Mouse (Mus musculus): ENCODE results near the gene Camta1.
"Not testable (repeated sequence)": the region's sequence is repeated elsewhere in the genome, so short reads cannot be mapped to it uniquely, and the experiment has no call there.

Camta1 gene

DNA sequence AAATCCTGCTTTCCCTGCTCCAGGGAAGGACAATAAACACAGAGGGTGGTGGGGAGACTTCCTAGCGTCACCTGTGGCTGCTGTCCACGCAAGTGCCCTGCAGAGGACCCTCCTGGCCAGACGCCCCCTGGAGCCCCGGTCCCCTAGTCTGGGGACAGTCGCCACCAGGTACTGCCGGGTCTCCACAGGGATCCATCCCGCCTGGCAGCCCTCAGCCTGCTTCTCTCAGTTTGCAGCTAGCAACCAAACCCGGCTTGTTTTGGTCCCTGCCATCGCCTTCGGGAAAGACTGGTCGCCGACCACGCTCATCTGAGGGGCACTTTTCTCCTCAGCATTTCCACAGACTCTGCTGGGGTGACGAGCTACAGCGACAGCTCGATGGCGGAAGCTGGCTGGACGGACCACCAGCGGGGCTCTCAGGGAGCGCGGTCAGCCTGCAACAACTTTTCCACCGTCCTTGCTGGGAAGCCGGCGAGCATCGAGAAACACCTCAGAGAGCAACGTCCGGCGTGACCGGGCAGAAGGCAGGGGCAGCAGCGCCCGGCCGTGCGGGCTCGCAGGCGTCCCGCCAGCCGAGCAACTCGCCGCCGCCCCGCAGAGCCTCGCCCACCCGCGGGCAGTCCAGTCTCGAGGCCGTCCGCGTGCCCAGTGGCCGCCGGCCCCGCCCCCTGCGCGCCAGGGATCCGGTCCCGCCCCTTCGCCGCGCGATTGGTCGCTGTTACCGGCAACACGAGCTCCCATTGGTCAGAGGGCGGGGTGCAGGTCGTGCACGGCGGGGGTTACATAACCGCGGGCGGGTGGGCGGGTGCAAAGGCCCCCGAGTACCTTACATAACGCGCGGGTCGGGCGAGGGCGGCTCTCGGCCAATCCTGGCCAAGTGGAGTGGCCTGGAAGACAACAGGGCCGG is 817.4 kb downstream of the Camta1 start, which contains the start of gene Per3:
Gene Per3, minus strand, starts transcription at position 629 of the 907 bp plus-strand sequence.
- DNase-seq: peak; percentile 98 to 99

DNA sequence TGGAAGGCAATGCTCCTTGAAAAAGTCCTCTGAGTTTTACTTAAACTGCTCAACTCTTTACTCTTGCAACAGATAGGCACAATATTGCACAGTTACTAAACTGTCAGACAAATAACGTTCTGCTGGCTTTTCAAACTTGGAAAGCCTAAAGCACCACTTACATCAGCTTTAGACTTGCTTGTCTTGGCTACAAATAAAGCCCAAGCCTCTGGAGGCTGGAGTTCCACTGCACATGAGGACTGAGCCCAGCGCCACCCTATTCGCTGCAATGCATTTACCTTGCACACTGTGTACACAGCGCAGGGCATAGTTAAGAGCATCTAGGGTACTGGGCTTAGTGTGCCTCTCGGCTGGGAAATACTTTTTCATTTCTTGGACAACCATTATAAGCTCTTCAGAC is 818.4 kb downstream of the Camta1 start:
- DNase-seq: peak; percentile 48 to 80

DNA sequence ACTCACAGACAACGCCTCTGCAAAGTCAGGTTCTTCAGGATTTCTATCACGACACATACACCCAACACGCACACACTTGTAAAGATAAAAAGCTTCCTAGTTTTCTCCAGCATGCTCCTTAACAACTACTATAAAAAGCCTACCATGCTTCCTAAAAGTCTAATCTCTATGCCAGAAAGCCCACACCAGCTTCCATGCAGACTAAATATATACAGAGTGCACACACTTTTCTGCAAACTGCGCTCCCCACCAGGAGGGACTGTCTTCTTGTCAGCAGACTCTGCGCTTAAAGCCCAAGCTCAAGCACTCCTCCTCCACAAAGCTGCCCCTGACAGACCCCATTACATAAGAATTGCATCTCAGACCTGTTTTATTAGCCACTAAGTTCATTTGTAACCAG is 820.2 kb downstream of the Camta1 start:
- DNase-seq: no peak

DNA sequence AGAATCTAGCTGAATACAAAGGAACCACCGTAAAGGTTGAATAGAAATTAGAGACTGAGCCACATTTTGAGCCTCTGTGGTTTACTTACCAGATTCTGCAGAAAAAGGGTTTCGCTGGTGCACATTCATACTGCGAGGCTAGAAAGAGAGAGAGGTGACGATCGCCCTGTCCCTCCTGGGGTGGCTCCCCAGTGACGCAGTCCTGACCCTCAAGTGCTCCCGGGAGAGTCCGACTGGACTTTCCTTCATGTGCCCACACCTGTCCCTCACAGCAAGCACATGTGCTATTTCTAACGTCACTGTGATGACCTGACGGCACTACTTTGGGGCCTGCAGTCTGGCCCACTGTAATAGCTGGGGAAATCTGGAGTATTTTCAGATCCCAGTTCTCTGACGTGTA is 823.9 kb downstream of the Camta1 start:
- no peak for DNase-seq

DNA sequence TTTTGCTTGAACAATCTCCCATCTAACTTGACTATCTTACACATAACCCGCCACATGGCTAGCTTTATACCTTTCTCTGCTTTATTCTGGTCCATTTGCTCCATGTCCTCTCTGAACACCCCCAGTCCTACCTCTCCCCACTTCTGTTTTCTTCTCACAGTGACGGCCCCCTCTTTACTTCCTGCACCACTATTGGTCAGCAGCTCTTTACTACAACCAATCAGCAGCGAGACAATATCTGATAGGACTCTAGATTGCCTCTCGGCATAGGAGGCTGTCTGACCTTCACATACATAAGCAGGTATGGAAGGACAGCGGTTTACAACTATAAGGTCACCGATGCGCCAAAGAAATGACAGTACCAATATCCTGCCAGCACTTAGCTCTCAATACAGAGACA is 825.2 kb downstream of the Camta1 start:
- no peak for DNase-seq

DNA sequence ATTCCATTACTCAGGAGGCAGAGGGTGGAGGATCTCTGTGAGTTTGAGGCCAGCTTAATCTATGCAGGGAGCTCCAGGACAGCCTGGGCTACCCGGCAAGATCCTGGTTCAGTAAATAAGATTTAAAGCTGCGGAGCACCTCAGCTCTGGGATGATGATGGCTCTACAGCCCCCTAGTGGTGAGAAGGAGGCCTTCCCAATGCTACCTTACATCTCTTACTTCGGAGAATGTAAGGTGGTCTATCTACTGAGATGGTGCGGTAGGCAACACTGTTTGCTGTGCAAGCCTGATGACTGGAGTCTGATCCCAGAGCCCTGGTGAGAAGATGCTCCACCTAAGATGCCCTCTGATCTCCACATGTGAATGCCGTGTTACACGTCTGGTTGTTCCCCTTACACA is 834.7 kb downstream of the Camta1 start:
- peak in 1 of 2 experiments; percentile 22 for DNase-seq

DNA sequence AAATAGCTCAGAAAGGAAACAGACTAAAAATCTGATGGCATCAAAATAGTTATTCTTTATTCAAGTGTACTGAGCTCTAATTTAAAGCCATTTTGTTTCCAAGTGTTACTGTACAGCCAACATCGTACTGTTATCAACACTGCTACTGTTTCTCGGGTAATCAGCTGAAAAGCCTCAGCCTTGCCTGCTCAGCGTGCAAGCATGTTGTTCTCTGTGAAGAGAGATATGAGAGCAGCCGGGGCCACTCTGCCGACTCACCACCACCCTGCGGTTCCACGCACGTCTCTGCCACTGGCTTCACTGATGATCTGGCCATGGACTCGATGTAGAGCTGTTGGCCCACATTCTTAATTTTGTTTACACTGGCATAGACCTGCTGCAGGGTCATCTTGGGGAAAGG is 837.5 kb downstream of the Camta1 start:
- DNase-seq: no peak

DNA sequence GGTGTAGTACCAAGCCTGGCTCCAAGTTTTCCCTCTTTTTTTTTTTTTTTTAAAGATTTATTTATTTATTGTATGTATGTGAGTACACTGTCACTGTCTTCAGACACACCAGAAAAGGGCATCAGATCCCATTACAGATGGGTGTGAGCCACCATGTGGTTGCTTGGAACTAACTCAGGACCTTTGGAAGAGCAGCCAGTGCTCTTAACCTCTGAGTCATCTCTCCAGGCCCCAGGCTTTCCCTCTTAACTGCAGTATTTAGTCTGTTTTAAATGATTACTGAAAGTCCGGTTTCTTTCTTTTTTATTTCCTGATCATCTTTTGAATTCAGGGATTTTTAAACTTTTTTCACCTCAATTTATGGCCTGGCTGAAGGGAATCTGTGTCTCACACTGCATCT is 844.3 kb downstream of the Camta1 start:
- not testable (repeated sequence) for DNase-seq

DNA sequence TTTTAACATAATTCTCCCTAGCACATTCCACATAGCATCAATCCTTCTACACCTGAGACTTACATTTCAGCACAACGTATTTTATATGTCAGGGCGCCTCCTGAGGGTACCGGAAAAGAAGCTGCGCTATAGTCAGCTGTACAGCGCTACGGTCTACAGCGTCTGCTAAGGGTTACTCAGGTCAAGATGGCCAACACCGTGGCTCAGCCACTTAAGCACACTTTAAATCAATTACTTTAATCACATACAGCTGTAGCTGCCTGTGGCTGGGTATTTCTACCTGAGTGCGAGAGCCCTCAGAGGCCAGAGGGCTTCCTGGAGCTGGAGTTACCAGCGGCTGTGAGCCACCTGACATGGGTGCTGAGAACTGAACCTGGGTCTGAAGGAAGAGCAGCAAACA is 845.7 kb downstream of the Camta1 start:
- no peak for DNase-seq

DNA sequence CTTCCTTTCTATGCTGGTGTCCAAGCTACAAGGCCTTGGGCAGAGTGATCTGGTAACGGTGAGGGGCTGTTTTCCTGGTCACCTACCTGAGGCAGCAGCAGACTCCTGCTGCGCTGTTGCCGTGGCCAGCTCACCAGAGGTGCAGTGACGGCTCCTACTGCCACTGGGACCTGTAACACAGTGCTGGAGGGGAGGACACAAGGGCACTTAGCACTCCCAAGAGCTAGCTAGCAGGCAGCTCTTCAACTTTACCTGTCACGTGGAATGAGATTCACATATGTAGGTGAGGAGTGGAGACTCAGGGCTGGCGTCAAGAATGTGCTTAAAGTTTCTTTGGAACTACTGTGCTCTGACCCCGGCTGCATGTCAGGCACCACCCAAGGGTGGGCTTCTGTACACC is 851.4 kb downstream of the Camta1 start:
- DNase-seq: peak; percentile 28 to 69

DNA sequence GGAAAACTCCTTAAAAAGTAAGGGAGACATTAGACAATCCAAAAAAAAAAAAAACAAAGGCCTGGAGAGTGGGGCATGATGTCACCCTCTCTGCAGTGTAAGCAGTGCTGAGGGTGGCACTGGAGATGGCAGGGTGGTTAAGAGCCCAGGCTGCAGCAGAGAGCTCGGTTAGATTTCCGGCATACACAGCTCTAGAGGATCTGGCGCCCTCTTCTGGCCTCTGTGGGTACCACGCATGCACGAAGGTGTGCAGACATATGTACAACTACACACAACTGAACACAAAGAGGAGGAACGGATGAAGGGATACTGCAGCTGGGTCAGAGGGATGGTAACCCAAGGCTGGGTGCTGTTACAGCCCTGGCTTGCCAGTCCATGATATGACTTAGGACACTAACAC is 854.7 kb downstream of the Camta1 start:
- peak; percentile 52 to 66 for DNase-seq

DNA sequence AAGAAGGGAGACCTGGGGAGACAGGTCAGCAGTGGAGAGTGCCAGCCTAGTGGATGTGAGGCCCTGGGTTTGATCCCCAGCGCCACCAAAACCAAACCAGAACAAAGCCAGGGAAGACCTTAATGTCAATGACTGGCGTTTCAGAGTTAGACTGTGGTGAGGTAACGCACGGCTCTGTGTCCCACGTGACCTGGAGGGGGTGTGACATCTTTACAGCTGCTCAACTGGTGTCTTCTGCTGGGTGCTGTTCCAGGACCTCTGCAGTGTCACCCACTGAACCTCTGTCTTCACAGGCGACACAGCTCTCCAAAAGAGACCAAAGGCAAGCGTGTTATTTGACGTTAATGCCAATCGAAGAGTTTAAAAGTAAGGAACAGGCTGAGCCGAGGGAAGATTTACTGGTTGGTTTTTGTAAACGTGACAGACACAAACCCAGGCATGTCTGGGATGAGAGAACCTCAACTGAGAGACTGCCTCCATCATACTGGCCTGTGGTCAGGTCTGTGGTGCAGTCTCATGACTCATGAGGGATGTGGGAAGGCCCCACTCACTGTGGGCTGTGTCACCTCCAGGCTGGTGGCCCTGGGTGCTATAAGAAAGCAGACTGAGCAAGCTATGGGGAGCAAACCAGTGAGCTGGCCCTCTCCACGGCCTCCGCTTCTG is 855.9 kb downstream of the Camta1 start:
- no peak for DNase-seq

DNA sequence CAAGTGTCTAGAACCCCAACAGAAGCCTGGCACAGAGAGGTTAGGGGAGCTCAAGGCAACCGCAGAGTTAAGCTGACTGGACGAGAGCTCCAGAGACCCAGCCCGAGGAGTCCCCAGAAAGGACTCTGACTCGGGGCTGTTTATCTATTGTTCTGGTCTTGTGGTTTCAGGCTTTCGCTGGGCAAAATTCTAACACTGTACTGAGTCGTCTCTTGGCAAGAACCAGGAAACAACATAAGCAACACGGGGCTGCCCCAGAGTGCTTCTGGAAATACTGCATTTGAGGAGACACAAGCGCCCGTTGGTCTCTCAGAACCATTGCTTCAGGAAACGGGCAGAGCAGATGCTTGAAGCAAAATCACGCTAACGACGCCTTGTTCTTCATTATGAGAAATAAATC is 860.3 kb downstream of the Camta1 start:
- no peak for DNase-seq

DNA sequence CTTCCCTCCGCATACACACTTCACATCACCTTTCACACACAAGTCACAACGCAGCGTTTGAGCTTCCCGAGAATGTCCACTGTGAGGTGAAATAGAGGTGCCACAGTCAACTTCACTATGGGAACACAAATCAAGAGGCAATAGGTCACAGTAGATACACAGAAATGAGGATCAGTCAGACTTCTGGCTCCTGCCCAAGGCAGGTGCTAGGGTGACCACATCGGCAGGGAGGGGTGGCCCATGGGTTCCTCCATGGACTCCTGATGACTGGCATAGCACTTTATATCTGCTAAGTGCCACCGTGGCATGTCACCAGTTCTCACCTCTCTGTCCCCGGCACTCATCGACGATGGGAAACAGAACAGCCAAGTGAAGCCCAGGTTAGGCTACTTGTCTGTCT is 863.0 kb downstream of the Camta1 start:
- DNase-seq: no peak

DNA sequence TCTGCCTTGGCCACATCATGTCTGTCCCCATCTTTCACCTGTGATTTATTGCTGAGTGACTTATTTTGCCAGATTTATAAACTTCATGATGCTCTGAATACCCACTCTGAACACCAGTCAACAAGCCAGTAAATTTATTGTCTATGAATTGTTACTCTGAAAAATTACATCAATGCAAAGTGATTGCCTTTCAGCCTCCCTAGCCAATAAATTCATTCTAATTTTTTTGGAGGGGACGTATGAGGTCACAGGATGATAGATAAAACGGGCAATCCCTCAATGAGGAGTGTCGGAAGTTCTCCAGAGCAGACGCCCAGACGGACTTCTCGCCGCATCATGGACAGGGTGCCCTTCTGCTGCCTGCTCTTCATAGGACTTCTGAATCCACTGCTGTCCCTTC is 864.9 kb downstream of the Camta1 start, which contains the start of gene Uts2:
Gene Uts2, plus strand, starts transcription at position 301 of the 400 bp plus-strand sequence.
- no peak for DNase-seq

DNA sequence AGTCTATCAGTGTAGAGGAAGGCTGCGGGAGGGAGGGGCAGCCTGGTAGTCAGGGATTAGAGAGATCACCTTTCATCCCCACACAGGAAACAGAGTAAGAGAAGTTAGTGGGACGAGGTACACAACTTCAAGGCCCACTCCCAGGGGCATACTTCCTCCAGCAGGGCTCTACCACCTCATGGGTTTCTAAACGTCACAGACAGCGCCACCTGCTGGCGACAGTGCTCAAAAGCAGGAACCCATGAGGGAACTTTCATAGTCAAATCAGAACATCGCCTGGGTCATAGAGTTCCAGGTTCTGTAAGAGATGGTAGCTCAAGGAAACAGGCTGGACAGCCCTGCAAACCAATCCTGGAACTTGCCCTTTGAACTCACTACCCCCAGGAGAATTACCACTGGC is 871.5 kb downstream of the Camta1 start:
- DNase-seq: peak in 1 of 2 experiments; percentile 48

DNA sequence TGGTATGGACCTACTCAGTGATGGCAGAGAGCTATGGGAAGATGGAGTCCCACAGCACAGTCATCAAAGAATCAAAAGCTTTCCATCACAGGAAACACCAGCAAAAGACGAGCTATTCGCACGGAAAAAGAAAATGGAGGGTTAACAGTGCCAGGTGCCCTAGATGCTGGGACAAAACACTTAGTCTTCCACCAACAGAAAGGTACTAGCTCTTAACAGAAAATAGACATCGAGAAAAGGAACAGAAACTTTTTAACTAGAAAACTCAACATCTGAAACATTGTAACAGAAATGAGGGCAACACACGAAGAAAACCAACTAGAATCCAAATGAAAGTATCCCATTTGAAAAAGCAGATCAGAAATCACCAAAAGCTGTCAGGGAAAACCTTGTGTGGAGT is 881.5 kb downstream of the Camta1 start:
- no peak for DNase-seq

DNA sequence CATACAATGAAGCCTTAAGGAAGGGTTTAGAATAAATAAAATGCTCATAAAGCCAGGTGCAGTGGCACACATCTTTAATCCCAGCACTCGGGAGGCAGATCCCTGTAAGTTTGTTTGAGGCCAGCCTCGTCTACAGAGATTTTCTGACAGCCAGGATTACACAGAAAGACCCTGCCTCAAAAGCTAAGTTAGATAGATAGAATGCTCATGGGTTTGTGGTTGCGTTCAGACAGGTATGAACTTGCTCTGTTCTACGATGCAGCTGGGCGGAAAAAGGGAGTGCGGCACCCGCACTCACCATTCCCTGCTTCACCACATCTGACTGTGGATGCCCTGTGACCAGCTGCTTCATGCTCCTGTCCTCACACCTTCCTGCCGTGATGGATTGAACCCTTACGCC is 882.2 kb downstream of the Camta1 start:
- DNase-seq: no peak

DNA sequence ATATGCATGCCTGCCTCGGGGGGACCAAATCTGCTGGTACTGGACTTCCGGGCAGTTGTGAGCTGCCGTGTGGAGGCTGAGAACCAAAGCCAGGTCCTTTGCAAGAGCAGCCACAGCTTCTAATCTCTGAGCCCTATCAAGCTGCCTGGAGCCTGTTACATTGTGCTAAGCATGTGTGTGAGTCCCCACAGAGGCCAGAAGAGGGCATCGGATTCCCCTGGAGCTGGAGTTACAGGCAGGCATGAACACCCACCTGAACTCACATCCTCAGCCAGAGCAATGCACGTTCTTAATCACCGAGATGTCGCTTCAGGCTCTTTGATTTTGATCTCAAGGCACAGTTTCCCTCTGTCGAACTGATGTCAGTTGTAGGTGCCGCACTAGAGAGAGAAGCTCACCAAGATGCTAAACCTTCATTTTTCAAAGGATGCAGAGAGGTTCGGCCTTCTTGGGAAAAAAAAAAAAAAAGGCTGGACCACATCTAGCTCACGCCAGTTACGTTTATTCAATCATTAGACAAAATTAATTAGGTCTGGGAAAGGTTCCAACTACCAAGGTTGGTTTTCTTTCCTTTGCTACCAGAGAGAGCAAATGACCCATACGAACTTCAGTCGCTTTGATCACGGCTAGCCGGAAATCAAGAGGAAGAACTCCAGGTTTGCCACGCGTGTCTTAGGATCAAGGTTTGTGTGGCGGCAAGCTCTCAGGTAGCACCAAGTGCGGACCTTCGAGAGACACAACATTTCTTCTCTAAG is 883.3 kb downstream of the Camta1 start:
- DNase-seq: no peak

DNA sequence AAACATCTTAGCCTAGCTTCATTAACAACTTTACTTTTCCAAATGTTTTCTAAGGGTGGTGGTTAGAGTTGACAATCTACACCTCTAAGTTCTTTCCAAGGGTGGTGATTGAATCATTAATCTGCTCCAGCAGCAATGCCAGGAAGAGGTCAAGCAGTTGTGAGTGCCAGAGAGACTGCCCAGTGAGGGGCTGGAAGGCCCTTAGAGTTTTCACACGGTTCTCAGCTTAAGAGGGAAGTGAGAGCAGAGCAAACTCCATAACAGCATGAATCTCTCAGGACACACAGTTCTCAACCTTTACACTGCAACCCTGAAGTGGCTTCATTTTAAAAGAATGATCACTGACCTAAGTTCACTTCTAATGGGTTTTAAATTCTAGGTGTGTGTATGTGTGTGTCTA is 886.5 kb downstream of the Camta1 start:
- peak; percentile 26 to 55 for DNase-seq

DNA sequence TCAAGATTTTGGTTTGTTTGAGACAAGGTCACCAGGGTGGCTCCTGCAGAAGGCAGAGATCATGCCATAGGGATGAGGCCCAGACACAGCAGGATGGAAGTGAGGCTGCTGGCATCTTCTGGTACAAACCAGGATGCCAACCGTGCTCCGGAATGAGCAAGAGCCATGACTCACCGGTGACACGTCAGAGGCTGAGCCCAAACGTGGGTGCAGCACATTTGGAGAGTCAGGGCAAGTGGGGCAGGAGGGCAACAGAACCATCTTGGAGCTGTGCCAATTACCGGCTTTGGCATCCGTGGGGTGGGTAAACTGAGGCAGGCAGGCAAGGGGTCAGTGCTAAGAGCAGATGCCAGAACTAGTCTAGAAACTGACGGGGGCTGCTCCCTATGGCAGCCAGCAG is 888.4 kb downstream of the Camta1 start:
- DNase-seq: no peak

DNA sequence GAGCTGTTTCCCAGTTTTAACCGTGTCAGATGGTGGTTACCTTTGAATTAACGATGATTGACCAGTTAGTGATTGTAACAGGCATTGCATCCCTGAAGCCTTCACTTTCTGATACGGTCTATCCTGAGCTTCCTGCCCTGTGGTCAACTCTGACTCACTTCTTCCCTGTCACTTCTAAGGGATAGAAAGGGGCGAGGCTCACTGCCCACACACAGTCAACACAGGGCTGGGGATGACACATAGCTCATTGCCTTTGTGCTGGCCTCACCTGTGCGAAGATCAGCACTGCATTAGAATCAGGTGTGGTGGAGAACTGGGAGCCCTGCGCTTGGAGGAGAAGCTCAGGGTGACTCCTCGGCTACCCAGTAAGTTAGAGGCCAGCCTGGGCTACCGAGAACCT is 892.7 kb downstream of the Camta1 start:
- no peak for DNase-seq

DNA sequence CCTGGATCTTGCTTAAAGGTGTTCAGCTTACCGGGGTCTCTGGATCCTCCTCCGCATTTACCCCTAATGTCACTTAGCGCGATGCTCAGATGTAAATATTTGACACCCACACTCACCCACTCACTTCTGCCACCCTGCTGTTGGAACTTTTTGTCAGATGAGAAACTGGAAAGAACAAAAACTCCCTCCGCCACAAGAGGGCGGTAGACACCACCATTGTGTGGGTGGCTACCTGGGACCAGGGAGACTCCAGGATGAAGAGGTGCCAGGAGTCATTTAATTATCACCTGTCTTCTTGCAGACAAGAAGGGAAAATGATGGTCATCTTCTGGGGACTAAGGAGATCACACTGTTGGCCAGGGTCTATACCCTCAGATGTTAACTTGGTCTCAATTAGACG is 895.1 kb downstream of the Camta1 start:
- peak in 1 of 2 experiments; percentile 75 for DNase-seq
